ENCODE assay signal across 9 mouse cellular contexts in the genomic region with DNA sequence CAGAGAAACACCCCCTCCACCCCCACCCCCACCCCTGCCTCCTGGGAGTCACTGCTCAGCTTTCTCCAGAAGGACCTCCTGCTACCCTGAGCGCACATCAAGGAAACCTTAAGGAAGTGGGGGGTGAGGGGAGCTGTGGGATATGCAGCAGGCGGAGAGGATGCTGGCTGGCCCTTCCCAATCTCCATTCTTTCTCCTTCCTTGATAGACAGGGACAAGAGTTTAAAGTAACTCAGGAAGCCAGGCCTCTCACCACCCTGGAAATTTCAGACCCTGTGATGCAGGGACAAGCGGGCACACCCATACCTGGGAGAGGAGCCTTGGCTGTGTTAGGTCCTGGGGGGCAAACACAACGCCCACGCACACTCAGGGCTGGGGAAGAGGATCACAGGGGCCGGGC. TPM values are rescaled to one million over a fixed set of nuclear protein-coding genes. Genes with fewer than 3 reads are reported as not detected.
DNase-seq lines count a peak whose midpoint lies in the region; ATAC-seq lines count a peak whose summit lies in the region.
"Had no signal": no experiment of that assay in that cellular context is flagged by ENCODE, and none has a peak within 500 bp of the region (broad histone marks: within the 10 kb centered on the region; RNA-seq: fewer than 3 reads in every experiment).

No protein-coding gene starts in this region.

- intact Hi-C loops in left cerebral cortex, postnatal 4 days (cut with DNase I), result no loop called here

- H3K4me1 ChIP-seq in hindbrain, embryonic 10.5 days (replicated peaks), result peaks cover 63% of the 10 kb centered on the region
- H3K4me1 ChIP-seq in hindbrain, embryonic 11.5 days (replicated peaks; ENCODE audit: control insufficient read depth, insufficient read depth, low read length), result no peaks in the 10 kb centered on the region; the same call in 1 of the 2 replicates
- peaks cover 54% of the 10 kb centered on the region for H3K4me1 ChIP-seq in embryonic facial prominence, embryonic 15.5 days
- H3K4me1 ChIP-seq in intestine, embryonic 15.5 days (replicated peaks), result peaks cover 33% of the 10 kb centered on the region

- ATAC-seq in hindbrain, embryonic 11.5 days (ENCODE audit: low FRiP score), result no peak
- ATAC-seq in embryonic facial prominence, embryonic 15.5 days (ENCODE audit: insufficient number of reproducible peaks, low FRiP score, low TSS enrichment, low read depth), result no peak
- no peak for ATAC-seq in intestine, embryonic 15.5 days

- H3K9ac ChIP-seq in hindbrain, embryonic 11.5 days (ENCODE audit: low read depth, low read length), result no peak overlapping the region
- H3K9ac ChIP-seq in embryonic facial prominence, embryonic 15.5 days, result no peak overlapping the region
- no peak overlapping the region for H3K9ac ChIP-seq in intestine, embryonic 15.5 days

- no peaks in the 10 kb centered on the region for H3K36me3 ChIP-seq in hindbrain, embryonic 10.5 days
- H3K36me3 ChIP-seq in hindbrain, embryonic 11.5 days (ENCODE audit: control insufficient read depth, insufficient read depth, low read length), result no peaks in the 10 kb centered on the region
- H3K36me3 ChIP-seq in embryonic facial prominence, embryonic 15.5 days, result no peaks in the 10 kb centered on the region
- no peaks in the 10 kb centered on the region for H3K36me3 ChIP-seq in intestine, embryonic 15.5 days

- H3K27ac ChIP-seq in hindbrain, embryonic 10.5 days, result peak overlapping the region; percentile 74
- H3K27ac ChIP-seq in hindbrain, embryonic 11.5 days (ENCODE audit: low read depth, low read length), result no peak overlapping the region
- peak overlapping the region; percentile 88 for H3K27ac ChIP-seq in embryonic facial prominence, embryonic 15.5 days (replicated peaks)
- peak overlapping the region; percentile 66 for H3K27ac ChIP-seq in intestine, embryonic 15.5 days

- no peak overlapping the region for H3K4me3 ChIP-seq in hindbrain, embryonic 10.5 days
- no peak overlapping the region for H3K4me3 ChIP-seq in hindbrain, embryonic 11.5 days (ENCODE audit: low read depth, low read length)
- H3K4me3 ChIP-seq in embryonic facial prominence, embryonic 15.5 days (replicated peaks), result no peak overlapping the region
- no peak overlapping the region for H3K4me3 ChIP-seq in intestine, embryonic 15.5 days (replicated peaks)

- no peak for DNase-seq in hindbrain, embryonic 10.5 days (ENCODE audit: low spot score)
- no peak for DNase-seq in hindbrain, embryonic 11.5 days (ENCODE audit: low spot score)
- DNase-seq in lung, postnatal 25 days (ENCODE audit: low spot score), result peak; percentile 56
- DNase-seq in right cerebral cortex, postnatal 36 days (ENCODE audit: low spot score in 2 of 2), result no peak
- no peak for DNase-seq in cerebellum, adult 8-10 months
- DNase-seq in left cerebral cortex, postnatal 4 days, result no peak

- no peak overlapping the region for H3K4me2 ChIP-seq in hindbrain, embryonic 11.5 days (replicated peaks; ENCODE audit: low read depth, low read length)
- no peak overlapping the region for H3K4me2 ChIP-seq in embryonic facial prominence, embryonic 15.5 days (replicated peaks)
- no peak overlapping the region for H3K4me2 ChIP-seq in intestine, embryonic 15.5 days (replicated peaks)

- no peaks in the 10 kb centered on the region for H3K27me3 ChIP-seq in hindbrain, embryonic 10.5 days (ENCODE audit: insufficient read depth, poor library complexity, severe bottlenecking)
- no peaks in the 10 kb centered on the region for H3K27me3 ChIP-seq in hindbrain, embryonic 11.5 days (ENCODE audit: control insufficient read depth, insufficient read depth, low read length)
- H3K27me3 ChIP-seq in embryonic facial prominence, embryonic 15.5 days, result no peaks in the 10 kb centered on the region
- H3K27me3 ChIP-seq in intestine, embryonic 15.5 days (replicated peaks), result no peaks in the 10 kb centered on the region

- H3K9me3 ChIP-seq in hindbrain, embryonic 10.5 days, result no peaks in the 10 kb centered on the region
- H3K9me3 ChIP-seq in hindbrain, embryonic 11.5 days (ENCODE audit: control insufficient read depth, low read length), result no peaks in the 10 kb centered on the region
- no peaks in the 10 kb centered on the region for H3K9me3 ChIP-seq in embryonic facial prominence, embryonic 15.5 days (replicated peaks)
- H3K9me3 ChIP-seq in intestine, embryonic 15.5 days, result no peaks in the 10 kb centered on the region

- 81% methylated on average over 6 of the region's 6 CpGs for WGBS in hindbrain, embryonic 10.5 days
- 81% methylated on average over 6 of the region's 6 CpGs for WGBS in hindbrain, embryonic 11.5 days
- WGBS in embryonic facial prominence, embryonic 15.5 days, result 76% methylated on average over 6 of the region's 6 CpGs
- WGBS in intestine, embryonic 15.5 days, result 81% methylated on average over 6 of the region's 6 CpGs

RNA-seq across cellular contexts. Expression of a gene that starts 10.7 kb away (rescaled TPM):
- 2.1 and 4.1 TPM in 2 replicates for polyA plus RNA-seq in hindbrain, embryonic 10.5 days (2016; fragmentation: Nextera tagmentation; extraction: Ambion mirVana)
- polyA plus RNA-seq in hindbrain, embryonic 11.5 days (2014; fragmentation: Nextera tagmentation; extraction: Ambion mirVana), result 1.2 and 1.5 TPM in 2 replicates
- 14.2 and 16.4 TPM in 2 replicates for polyA plus RNA-seq in embryonic facial prominence, embryonic 15.5 days (2015; fragmentation: Nextera tagmentation; extraction: Ambion mirVana)
- 10.0 and 10.7 TPM in 2 replicates for polyA plus RNA-seq in intestine, embryonic 15.5 days (2015; fragmentation: Nextera tagmentation; extraction: Ambion mirVana)
- total RNA-seq in left cerebral cortex, postnatal 4 days (2021), result 10 to 100 TPM; 40.1 to 41.4 TPM

RNA-seq across cellular contexts. Expression of a gene that starts 16.4 kb away (rescaled TPM):
- polyA plus RNA-seq in hindbrain, embryonic 10.5 days (2016; fragmentation: Nextera tagmentation; extraction: Ambion mirVana), result 0.11 TPM in 1 of 2 replicates, not detected in the other
- 0.08 TPM in 1 of 2 replicates, not detected in the other for polyA plus RNA-seq in hindbrain, embryonic 11.5 days (2014; fragmentation: Nextera tagmentation; extraction: Ambion mirVana)
- polyA plus RNA-seq in embryonic facial prominence, embryonic 15.5 days (2015; fragmentation: Nextera tagmentation; extraction: Ambion mirVana), result 0.79 and 1.3 TPM in 2 replicates
- not detected in 2 replicates for polyA plus RNA-seq in intestine, embryonic 15.5 days (2015; fragmentation: Nextera tagmentation; extraction: Ambion mirVana)
- under 1 TPM in 1 of 2 experiments, not detected in 1; 0.18 TPM for total RNA-seq in left cerebral cortex, postnatal 4 days (2021)
- total RNA-seq: layer of hippocampus, postnatal 25 days had no signal
